Mouse (Mus musculus): Measurements from ENCODE around the gene Rnf227.

DNA sequence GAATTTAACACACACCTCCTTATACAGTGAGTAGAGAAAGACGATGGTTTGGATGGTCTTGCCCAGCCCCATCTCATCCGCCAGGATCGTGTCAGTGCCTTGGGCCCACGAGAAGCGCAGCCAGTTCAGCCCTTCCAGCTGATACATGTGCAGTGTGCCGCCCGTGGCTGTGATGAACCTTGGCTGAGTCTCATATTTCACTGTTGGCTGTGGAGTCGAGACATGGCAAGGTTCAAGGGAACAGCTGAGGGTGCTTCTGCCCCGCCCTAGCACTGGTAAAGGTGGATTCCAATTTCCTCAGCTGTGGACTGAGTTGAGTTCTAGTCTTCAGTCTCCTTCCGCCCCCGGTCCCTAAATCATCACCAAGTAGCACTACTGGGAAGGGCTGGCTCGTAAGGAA is 17.4 kb downstream of the Rnf227 start:
- no peak for TF ChIP-seq CTCF (conservative IDR thresholded peaks at IDR 0.05; ENCODE audit: insufficient read depth, insufficient read length, low read depth, low read length)
- TF ChIP-seq POLR2A (IDR thresholded peaks at IDR 0.05; ENCODE audit: low read depth, low read length), result no peak
